Mouse (Mus musculus) gastrocnemius, postnatal 36 days (tissue): Measurements from ENCODE around the gene Gad2. TPM values are rescaled to one million over a fixed set of nuclear protein-coding genes. Genes with fewer than 3 reads are reported as not detected.
"Not testable (repeated sequence)": the region's sequence is repeated elsewhere in the genome, so short reads cannot be mapped to it uniquely, and the experiment has no call there.

Experiments
- DNase-seq, 2 experiments: peaks; one replicate each; pipeline ENCODE4 v3.0.0; 2022
- intact Hi-C: fragments of 180-260 bp; cut with DNase I; formaldehyde crosslinking; loops from one replicate; pipeline ENCODE4 v1.15.1; 2025
- long read RNA-seq, 2 experiments: library from polyadenylated mRNA; stranded (forward); transcript quantifications; one replicate each; pipeline ENCODE4 v2.0.0; 2021
- total RNA-seq, 2 experiments: library from RNA; stranded (reverse); gene quantifications; 2 replicates each; pipeline ENCODE4 v1.2.3; 2021

Gad2 gene
- not detected for total RNA-seq
- long read RNA-seq, experiment 1, result 0 reads
- long read RNA-seq, experiment 2, result 0 reads

GRCm38 (mm10) chr2:22621828-22622731 lies at the start of gene Gad2:
TSS of gene Gad2 (plus strand) at chr2:22622205.
- DNase-seq, result no peak
- intact Hi-C loops, result no loop called here

DNA sequence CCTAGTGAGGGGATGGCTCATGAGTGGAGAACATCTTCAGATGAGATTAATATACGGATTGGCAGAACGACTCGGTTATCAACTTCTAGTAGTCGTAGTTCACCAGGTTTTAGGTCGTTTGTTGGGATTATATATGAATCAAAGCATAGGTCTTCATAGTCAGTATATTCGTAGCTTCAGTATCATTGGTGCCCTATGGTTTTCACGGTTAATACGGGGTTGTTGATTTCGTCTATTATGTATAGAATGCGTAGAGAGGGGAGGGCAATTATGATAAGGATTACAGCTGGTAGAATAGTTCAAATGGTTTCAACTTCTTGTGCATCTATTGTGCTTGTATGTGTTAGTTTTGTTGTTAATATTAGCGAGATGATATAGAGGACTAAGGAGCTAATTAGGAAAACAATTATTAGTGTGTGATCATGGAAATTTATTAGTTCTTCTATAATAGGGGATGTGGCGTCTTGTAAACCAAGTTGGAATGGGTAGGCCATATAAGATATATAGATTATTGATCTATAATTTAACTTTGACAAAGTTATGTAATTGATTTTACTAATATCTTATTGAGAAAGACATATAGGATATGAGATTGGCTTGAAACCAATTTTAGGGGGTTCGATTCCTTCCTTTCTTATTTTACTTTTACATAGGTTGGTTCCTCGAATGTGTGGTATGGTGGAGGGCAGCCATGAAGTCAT lies 34.4 kb upstream of the Gad2 start:
- DNase-seq, intact Hi-C loops: not testable (repeated sequence)

DNA sequence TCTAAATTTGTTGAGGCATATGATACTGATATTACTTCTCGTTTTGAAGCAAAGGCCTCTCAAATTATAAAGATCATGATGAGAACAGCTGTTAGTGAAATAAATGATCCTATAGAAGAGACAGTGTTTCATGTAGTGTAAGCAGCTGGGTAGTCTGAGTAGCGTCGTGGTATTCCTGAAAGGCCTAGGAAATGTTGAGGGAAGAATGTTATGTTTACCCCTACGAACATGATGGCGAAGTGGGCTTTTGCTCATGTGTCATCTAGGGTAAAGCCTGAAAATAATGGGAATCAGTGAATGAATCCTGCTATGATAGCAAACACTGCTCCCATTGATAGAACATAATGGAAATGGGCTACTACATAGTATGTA lies 33.8 kb upstream of the Gad2 start:
- DNase-seq, intact Hi-C loops: not testable (repeated sequence)

DNA sequence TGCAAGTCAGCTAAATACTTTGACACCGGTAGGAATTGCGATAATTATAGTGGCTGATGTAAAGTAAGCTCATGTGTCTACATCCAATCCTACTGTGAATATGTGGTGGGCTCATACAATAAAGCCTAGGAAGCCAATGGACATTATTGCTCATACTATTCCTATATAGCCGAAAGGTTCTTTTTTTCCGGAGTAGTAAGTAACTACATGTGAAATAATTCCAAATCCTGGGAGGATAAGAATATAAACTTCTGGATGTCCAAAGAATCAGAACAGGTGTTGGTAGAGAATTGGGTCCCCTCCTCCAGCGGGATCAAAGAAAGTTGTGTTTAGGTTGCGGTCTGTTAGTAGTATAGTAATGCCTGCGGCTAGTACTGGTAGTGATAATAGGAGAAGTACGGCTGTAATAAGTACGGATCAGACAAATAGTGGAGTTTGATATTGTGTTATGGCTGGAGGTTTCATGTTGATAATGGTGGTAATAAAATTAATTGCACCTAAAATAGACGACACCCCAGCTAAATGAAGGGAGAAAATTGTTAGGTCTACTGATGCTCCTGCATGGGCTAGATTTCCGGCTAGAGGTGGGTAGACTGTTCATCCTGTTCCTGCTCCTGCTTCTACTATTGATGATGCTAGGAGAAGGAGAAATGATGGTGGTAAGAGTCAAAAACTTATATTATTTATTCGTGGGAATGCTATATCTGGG lies 33.2 kb upstream of the Gad2 start:
- DNase-seq, intact Hi-C loops: not testable (repeated sequence)

DNA sequence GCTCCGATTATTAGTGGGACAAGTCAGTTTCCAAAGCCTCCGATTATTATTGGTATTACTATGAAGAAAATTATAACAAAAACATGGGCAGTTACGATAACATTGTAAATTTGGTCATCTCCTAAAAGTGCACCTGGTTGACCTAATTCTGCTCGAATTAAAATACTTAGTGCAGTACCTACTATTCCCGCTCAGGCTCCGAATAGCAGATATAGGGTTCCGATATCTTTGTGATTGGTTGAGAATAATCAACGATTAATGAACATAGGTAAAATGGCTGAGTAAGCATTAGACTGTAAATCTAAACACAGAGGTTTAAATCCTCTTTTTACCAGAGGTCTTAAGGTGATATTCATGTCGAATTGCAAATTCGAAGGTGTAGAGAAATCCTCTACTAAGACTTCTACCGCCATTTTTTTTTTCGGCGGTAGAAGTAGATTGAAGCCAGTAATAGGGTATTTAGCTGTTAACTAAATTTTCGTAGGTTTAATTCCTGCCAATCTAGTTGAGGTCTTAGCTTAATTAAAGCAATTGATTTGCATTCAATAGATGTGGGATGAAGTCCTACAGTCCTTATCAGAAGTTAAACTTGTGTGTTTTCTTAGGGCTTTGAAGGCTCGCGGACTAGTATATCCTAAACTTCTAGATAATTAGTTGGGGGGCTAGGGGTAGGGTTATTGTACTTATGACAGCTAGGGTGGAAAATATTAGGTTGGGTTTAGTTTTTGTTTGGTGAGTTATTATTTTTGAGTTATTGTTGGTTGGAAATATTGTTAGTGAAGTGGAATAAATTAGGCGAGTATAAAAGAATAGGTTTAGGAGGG lies 32.4 kb upstream of the Gad2 start:
- intact Hi-C loops, DNase-seq: not testable (repeated sequence)

DNA sequence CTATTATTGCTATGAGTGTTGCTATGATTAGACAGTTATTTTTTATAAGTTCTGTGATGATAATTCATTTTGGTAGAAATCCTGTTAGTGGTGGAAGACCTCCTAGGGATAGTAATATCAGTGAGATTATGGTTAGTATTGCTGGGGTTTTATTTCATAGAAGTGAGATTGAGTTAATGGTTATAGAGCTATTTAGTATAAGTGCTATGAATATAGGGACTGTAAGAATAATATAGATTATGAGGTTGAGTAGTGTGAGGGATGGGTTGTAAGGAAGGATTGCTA lies 31.9 kb upstream of the Gad2 start:
- intact Hi-C loops, result no loop called here
- DNase-seq, result no peak

GRCm38 (mm10) chr2:22617951-22618350 lies 4.1 kb upstream of the Gad2 start:
- intact Hi-C loops, result no loop called here
- DNase-seq, result no peak

DNA sequence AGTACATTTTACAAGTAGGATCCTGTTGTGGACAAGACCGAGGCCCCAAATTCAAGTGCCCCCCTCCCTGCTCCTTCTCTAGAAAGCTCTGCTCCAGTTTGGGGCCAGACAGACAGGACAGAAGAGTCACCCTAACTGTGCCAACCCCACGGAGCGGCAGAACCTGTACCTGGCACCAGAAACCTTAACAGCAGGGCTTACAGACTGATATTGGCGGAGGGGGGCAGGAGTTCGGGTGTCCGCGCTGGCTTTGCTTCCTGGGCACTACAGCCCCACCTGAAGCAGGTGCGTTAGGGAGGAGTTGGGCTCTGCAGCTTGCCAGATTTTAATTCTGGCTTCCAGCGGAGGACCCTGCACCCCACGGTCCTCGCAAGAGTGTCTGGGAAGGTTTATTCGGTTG lies 2.6 kb upstream of the Gad2 start:
- intact Hi-C loops, result no loop called here
- no peak for DNase-seq

DNA sequence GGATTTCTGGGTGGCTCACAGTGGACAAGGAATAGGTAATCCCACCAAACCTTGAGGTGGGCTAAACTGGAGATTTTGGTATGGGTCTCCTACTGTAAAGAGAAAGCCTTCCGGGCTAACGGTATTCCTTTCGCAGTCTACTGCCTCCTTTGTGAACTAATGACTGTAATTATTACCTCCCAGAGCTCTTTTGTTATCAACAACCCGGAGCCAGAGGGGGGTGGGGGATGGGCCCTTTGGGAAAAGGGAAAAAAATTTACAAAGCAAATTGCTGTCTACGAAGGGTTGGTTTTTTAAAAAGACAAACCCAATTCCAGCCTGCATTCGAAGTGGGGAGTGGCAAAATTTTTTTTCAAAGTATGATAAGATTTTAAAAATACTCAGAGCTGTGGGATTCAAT lies 2.0 kb upstream of the Gad2 start:
- intact Hi-C loops, result no loop called here
- DNase-seq, result no peak

- intact Hi-C loops, result no loop called here
These were observed 1.5 kb upstream of the Gad2 start for GRCm38 (mm10) chr2:22620534-22620933.

GRCm38 (mm10) chr2:22620978-22621827 lies 802 bp upstream of the Gad2 start:
- intact Hi-C loops, result no loop called here
- no peak for DNase-seq

More at GRCm38 (mm10) chr2:22620534-22620933, 1.5 kb upstream of the Gad2 start:
- no peak for DNase-seq

GRCm38 (mm10) chr2:22623111-22624070 lies 1.4 kb downstream of the Gad2 start:
- intact Hi-C loops, result no loop called here
- DNase-seq, result no peak

DNA sequence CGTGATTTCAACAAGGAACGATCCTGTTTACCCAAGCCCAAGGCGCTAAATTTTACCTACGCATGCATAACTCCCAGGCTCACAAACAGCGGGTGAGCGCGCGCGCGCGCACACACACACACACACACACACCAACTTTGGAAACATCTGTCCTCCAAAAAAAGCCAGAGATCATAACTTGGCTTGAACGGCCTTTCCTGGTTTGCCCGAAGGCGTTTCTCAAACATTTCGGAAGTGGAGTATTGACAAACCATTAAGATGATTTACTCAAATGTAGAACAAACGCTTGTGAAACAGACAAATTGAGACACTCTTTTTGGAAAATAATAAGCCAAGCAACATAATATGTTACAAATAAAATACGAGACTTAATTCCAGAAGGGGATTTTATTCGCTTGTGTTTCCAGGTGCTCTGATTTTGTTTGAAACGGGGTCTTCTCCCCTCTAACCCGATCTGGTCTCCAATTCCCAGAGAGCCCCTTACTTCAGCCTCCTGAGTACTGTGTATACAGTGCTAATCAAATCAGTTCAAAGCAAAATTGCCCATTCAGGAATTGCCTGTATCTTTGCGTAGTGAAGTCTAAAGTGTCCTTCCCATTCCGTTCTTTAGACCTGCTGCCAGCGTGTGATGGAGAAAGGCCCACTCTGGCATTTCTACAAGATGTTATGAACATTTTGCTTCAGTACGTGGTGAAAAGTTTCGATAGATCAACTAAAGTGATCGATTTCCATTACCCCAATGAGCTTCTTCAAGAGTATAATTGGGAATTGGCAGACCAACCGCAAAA lies 2.4 kb downstream of the Gad2 start:
- DNase-seq, result no peak
- intact Hi-C loops, result no loop called here

- intact Hi-C loops, result no loop called here
- no peak for DNase-seq
These were observed 3.3 kb downstream of the Gad2 start for GRCm38 (mm10) chr2:22625096-22625960.

DNA sequence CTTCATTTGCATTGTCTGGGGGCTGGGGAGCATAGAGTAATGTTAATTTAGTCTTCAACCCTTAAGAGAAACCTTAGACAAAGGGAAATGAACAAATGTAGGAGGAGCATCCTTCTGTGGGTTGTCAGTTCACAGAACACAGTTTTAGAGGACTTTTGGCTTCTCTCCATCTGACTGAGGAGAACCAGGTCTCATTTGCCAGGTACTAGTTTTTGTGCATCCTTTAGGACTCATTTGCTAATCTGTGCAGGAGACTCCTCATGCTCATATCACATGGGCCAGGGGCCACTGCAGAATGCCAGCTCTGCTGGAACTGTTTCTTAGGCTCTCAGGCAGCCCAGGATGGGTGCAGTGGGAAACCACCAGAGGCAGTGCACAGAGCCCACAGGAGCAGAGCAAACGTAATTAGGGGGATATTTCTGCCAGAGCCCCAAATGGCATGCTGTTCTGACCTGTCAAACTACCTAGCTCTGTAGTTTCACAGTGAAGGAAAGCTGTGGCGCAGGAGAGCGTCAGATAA lies 5.2 kb downstream of the Gad2 start:
- intact Hi-C loops, result no loop called here
- DNase-seq, result no peak

DNA sequence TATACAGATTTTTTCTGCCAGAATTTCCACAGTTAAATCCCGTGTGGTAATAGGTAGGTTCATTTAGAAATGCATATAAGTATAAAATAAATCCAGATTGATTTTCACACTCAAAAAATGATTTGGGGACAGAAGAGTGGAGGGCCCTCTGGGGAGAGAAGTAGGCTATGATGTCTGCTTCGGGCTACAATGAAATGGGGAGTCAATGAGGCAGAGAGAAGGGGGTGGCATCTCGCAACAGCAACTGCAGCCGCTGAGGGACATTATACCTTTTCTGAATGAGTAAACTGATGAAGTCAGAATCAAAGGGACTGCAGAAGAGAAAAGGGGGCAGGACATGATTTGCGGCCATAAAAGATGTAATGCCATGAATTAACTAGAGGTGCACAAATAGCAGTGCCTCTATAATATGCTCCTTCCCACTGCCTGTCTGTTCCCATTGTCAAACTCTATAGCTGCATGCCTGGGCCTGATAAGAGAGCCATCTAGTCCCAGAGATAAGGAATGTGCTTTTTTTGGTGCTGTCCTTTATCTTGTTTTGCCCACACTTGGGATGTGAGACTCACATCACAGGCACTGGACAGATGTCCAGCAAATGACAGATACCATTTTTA lies 5.9 kb downstream of the Gad2 start:
- intact Hi-C loops, result no loop called here
- DNase-seq, result no peak
